Mouse (Mus musculus): ENCODE measurements at regions not wholly inside any gene's neighbourhood (a gene's known extent, or its start where the extent isn't known, plus 50 kb on each side); places are given as distances from the start of the nearest gene placed in this dataset.

- H3K27ac ChIP-seq (ENCODE audit: insufficient read depth, low read depth): no peak overlapping the region
- DNase-seq (ENCODE audit: extremely low read depth): no peak
- TF ChIP-seq MXI1 (IDR thresholded peaks at IDR 0.05; ENCODE audit: low read depth, low read length) (no peak), UBTF (IDR thresholded peaks at IDR 0.05; ENCODE audit: low read depth, low read length) (no peak), CHD2 (IDR thresholded peaks at IDR 0.05; ENCODE audit: low read length) (no peak), CTCF (conservative IDR thresholded peaks at IDR 0.05 in 1 of 2, IDR thresholded peaks at IDR 0.05 in 1 of 2; ENCODE audit: low read depth in 2 of 2, low read length in 2 of 2) (no peak), NELFE (IDR thresholded peaks at IDR 0.05; ENCODE audit: low read depth, low read length) (no peak), RCOR1 (conservative IDR thresholded peaks at IDR 0.05; ENCODE audit: low read depth, low read length) (no peak), JUND (conservative IDR thresholded peaks at IDR 0.05; ENCODE audit: low read depth, low read length) (no peak), ELF1 (IDR thresholded peaks at IDR 0.05; ENCODE audit: low read depth, low read length) (no peak), USF2 (conservative IDR thresholded peaks at IDR 0.05; ENCODE audit: low read depth, low read length) (no peak), IRF4 (IDR thresholded peaks at IDR 0.05; ENCODE audit: low read depth, low read length) (no peak), RAD21 (IDR thresholded peaks at IDR 0.05; ENCODE audit: low read depth, low read length) (no peak), ZNF384 (IDR thresholded peaks at IDR 0.05; ENCODE audit: low read depth, low read length) (no peak), ZC3H11A (IDR thresholded peaks at IDR 0.05; ENCODE audit: low read depth, low read length) (no peak), MAX (IDR thresholded peaks at IDR 0.05; ENCODE audit: low read length) (no peak), SIN3A (IDR thresholded peaks at IDR 0.05; ENCODE audit: low read length) (no peak), KAT2A (IDR thresholded peaks at IDR 0.05; ENCODE audit: insufficient replicate concordance, low read length) (no peak), USF1 (IDR thresholded peaks at IDR 0.05; ENCODE audit: low read depth, low read length) (no peak), PAX5 (IDR thresholded peaks at IDR 0.05; ENCODE audit: low read length) (no peak)
- no peak overlapping the region for H3K4me3 ChIP-seq (replicated peaks in 1 of 3; ENCODE audit: low read depth in 2 of 3, low read length in 2 of 3, poor library complexity in 1 of 3)
- H3K9ac ChIP-seq (ENCODE audit: insufficient read depth, low read depth): no peak overlapping the region
- no peaks in the 10 kb centered on the region for H3K27me3 ChIP-seq (replicated peaks)
- H3K36me3 ChIP-seq (replicated peaks in 1 of 2; ENCODE audit: control insufficient read depth in 1 of 2, insufficient read depth in 1 of 2, low read length in 1 of 2): no peaks in the 10 kb centered on the region
- H3K79me2 ChIP-seq (replicated peaks; ENCODE audit: control insufficient read depth, extremely low read depth, insufficient read depth, poor library complexity, severe bottlenecking): no peaks in the 10 kb centered on the region
- H3K4me2 ChIP-seq (ENCODE audit: insufficient read depth, low read depth, poor library complexity, severe bottlenecking): no peak overlapping the region
- H3K4me1 ChIP-seq (ENCODE audit: control insufficient read depth in 1 of 2, insufficient read depth in 2 of 2): no peaks in the 10 kb centered on the region
- peaks cover 20% of the 10 kb centered on the region for H3K9me3 ChIP-seq (replicated peaks; ENCODE audit: low read length)
- dilution Hi-C loops (cut with MboI; ENCODE audit: extremely low pct_ligation_motif_present, extremely low pct_unique_long_range_greater_than_20kb, low sequenced_read_pairs): no loop called here
- in situ Hi-C loops (cut with MboI; ENCODE audit: low pct_ligation_motif_present, low pct_unique_long_range_greater_than_20kb, low sequenced_read_pairs): no loop called here
Measured at GRCm38 (mm10) chr15:72411956-72412355, 1422.4 kb upstream of the Gm6569 start.
